Mouse (Mus musculus) hindbrain, postnatal 0 days (tissue): Measurements from ENCODE around the gene Micall1. TPM values are rescaled to one million over a fixed set of nuclear protein-coding genes. Genes with fewer than 3 reads are reported as not detected.
A peak's percentile ranks its signal among the peaks of the same experiment; 100 is the strongest.

Source experiments
- ATAC-seq: fragments of 200-750 bp; cut with Nextera tagmentation; 2 replicates; pipeline ENCODE4 v1.8.0; 2017; ENCODE audit warnings: mild to moderate bottlenecking, moderate TSS enrichment, moderate library complexity
- DNase-seq: peaks from one replicate; pipeline ENCODE4 v3.0.0-alpha.2; 2015; ENCODE audit warnings: low spot score
- H3K27ac ChIP-seq: fragments of 300-500 bp; sonication (generic); 2 replicates; pipeline ENCODE4 v1.5.1; 2014; ENCODE audit warnings: mild to moderate bottlenecking
- H3K27me3 ChIP-seq: fragments of 300-500 bp; sonication (generic); 2 replicates; pipeline ENCODE4 v1.6.1; 2014; ENCODE audit warnings: low read length, mixed read lengths; ENCODE audit not compliant: insufficient read depth
- H3K36me3 ChIP-seq: fragments of 300-500 bp; sonication (generic); 2 replicates; pipeline ENCODE4 v1.6.1; 2014; ENCODE audit warnings: low read length, mixed read lengths; ENCODE audit not compliant: insufficient read depth
- H3K4me1 ChIP-seq: fragments of 300-500 bp; sonication (generic); 2 replicates; pipeline ENCODE4 v1.6.1; 2014; ENCODE audit warnings: antibody characterized with exemption, low read length, mixed read lengths; ENCODE audit not compliant: insufficient read depth
- H3K4me2 ChIP-seq: fragments of 300-500 bp; sonication (generic); 2 replicates; pipeline ENCODE4 v1.6.1; 2014; ENCODE audit warnings: low read depth, mild to moderate bottlenecking, low read length, moderate library complexity, mixed read lengths
- H3K4me3 ChIP-seq: fragments of 300-500 bp; sonication (generic); 2 replicates; pipeline ENCODE4 v1.5.1; 2014; ENCODE audit warnings: low read length
- H3K9ac ChIP-seq: fragments of 300-500 bp; sonication (generic); replicated peaks from 2 replicates; pipeline ENCODE4 v1.6.1; 2014; ENCODE audit warnings: mild to moderate bottlenecking, low read length, moderate library complexity, mixed read lengths
- H3K9me3 ChIP-seq: fragments of 300-500 bp; sonication (generic); 2 replicates; pipeline ENCODE4 v1.6.1; 2016; ENCODE audit warnings: low read length, mixed read lengths
- CTCF ChIP-seq: IDR thresholded peaks from 2 replicates; pipeline ENCODE4 v1.5.1; 2016; ENCODE audit warnings: antibody characterized with exemption, control low read depth, low read depth
- WGBS: fragments of 180-500 bp; shearing (Covaris S2); extraction: QIAGEN DNeasy Blood & Tissue Kit; methylation state at CpG from one replicate; pipeline ENCODE4 v1.1.7; 2014; 5-methylcytosine and 5-hydroxymethylcytosine counted together
- polyA plus RNA-seq: library from polyadenylated mRNA; unstranded; fragments of >200 nt; fragmentation: Nextera tagmentation; extraction: Ambion mirVana; gene quantifications from 2 replicates; pipeline ENCODE4 v1.2.1, GENCODE M21; 2015
- total RNA-seq: library from RNA; depleted of rRNA; stranded (reverse); fragments of >200 nt; gene quantifications from 2 replicates; pipeline ENCODE4 v1.2.3, GENCODE M21; 2014

The Micall1 gene
- total and polyA plus RNA-seq, 2 experiments from 2014 or later: 9.5 to 36.4 TPM

DNA sequence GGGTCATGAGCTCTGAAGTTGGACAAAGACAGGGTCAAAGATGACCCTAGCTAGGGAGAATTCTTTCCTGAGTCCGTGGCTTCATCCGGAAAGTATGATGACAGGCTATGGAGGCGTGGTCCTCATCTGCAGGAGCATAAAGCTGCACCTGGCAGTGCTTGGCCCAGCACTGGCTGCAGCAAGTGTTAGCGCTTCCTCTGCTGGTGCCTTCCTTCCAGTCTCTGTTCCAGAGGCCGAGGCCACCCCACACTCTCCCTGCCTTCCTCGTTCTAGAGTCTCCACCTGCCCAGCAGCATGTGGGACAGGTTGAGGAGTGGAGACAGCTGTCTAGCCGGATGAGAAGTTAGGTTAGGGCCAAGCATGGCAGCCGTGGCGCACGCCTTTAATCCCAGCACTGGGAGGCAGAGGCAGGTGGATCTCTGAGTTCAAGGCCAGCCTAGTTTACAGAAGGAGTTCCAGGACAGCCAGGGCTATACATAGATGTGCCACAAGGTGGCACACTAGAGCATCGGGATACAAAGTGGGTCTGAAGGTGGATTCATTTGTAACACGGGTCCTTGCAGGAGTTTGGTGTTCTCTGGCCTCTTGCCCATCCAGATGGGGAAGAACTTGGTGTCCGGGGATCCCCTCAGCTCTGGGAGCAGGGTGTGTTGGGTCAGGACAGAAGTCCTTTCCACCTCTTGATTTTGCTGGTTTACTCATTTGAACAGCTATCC lies 17.7 kb downstream of the Micall1 start:
- H3K36me3 ChIP-seq: peaks cover 47% of the 10 kb centered on the region
- 83% methylated on average over 13 of the region's 13 CpGs for WGBS
- no peak overlapping the region for H3K27ac ChIP-seq
- ATAC-seq (no peak), DNase-seq (peak; percentile 46)
- H3K27me3 ChIP-seq: no peaks in the 10 kb centered on the region
- H3K9me3 ChIP-seq: no peaks in the 10 kb centered on the region
- TF ChIP-seq CTCF: peak; percentile 78
- no peak overlapping the region for H3K4me2 ChIP-seq
- H3K4me1 ChIP-seq: no peaks in the 10 kb centered on the region
- H3K4me3 ChIP-seq: no peak overlapping the region
- no peak overlapping the region for H3K9ac ChIP-seq

DNA sequence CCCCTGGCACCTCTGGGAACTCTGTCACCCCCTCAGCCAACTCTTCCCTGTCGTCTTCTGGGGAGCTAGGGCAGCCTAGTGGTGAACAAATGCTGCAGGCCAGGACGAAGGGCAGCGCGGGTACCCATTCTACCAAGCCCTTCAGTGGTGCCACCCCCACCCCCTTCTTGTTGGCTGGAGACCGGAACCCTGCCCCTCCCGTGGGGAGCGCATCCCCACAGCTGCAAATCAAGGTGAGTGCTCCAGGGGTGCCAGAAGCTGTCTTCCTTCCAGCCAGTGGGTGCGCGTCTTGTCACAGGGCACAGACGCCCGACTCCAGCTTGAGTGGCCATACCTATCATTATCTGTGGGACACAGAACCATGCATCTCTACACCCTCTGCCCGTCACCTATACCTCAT lies 18.4 kb downstream of the Micall1 start:
- Histone ChIP-seq H3K9me3 (no peaks in the 10 kb centered on the region), H3K4me1 (no peaks in the 10 kb centered on the region), H3K27ac (no peak overlapping the region), H3K4me2 (no peak overlapping the region), H3K27me3 (no peaks in the 10 kb centered on the region), H3K36me3 (peaks cover 48% of the 10 kb centered on the region), H3K4me3 (no peak overlapping the region), H3K9ac (no peak overlapping the region)
- ATAC-seq (no peak), DNase-seq (no peak)
- TF ChIP-seq CTCF: no peak
- 93% methylated on average over 12 of the region's 12 CpGs for WGBS

DNA sequence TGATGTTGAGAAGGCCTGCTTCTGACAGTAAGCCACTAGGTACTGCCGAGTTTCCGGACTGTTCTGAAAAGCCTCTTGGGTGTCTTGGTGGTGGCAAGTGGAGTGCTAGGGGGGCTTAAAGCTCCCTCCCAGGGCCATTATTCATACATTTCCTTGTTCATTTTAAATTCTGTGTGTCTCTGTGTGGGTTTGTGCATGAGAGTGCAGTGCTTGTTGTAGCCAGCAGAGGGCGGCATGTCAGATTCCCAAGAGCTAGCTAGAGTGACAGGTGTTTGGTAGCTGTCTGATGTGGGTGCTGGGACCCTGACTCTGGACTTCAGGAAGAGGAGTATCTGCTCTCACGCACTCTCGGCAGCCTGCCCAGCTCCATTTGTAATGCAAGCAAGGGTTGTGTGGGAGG lies 19.5 kb downstream of the Micall1 start:
- H3K36me3 ChIP-seq: peaks cover 48% of the 10 kb centered on the region
- ATAC-seq (no peak), DNase-seq (no peak)
- H3K9me3 ChIP-seq: no peaks in the 10 kb centered on the region
- TF ChIP-seq CTCF: peak; percentile 64
- no peaks in the 10 kb centered on the region for H3K27me3 ChIP-seq
- no peak overlapping the region for H3K4me2 ChIP-seq
- H3K4me3 ChIP-seq: no peak overlapping the region
- WGBS: 96% methylated on average over 5 of the region's 5 CpGs
- H3K27ac ChIP-seq: no peak overlapping the region
- H3K4me1 ChIP-seq: no peaks in the 10 kb centered on the region
- H3K9ac ChIP-seq: no peak overlapping the region

DNA sequence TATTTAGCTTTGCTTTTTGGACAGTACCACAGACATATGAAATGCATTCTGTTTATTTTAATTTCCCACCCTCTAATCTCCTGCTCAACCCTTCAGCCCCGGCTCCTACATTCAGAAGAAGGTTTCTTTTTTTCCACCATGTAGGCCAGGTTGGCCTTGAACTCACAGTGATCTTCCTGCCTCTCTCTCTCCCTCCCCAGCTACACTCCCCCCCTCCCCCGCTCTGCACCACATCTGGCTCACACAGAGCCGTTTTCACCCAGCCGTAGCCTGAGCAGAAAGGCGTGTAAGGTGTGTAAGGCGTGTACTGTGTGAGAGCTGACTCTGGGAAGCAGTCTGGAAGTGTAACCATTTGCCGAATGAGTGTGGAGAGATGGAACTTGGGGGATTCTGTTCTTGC lies 20.6 kb downstream of the Micall1 start:
- H3K36me3 ChIP-seq: peaks cover 58% of the 10 kb centered on the region
- no peak overlapping the region for H3K27ac ChIP-seq
- no peaks in the 10 kb centered on the region for H3K4me1 ChIP-seq
- H3K9me3 ChIP-seq: no peaks in the 10 kb centered on the region
- H3K9ac ChIP-seq: no peak overlapping the region
- H3K4me3 ChIP-seq: no peak overlapping the region
- no peak for TF ChIP-seq CTCF
- ATAC-seq (no peak), DNase-seq (no peak)
- WGBS: 86% methylated on average over 7 of the region's 7 CpGs
- no peak overlapping the region for H3K4me2 ChIP-seq
- no peaks in the 10 kb centered on the region for H3K27me3 ChIP-seq

DNA sequence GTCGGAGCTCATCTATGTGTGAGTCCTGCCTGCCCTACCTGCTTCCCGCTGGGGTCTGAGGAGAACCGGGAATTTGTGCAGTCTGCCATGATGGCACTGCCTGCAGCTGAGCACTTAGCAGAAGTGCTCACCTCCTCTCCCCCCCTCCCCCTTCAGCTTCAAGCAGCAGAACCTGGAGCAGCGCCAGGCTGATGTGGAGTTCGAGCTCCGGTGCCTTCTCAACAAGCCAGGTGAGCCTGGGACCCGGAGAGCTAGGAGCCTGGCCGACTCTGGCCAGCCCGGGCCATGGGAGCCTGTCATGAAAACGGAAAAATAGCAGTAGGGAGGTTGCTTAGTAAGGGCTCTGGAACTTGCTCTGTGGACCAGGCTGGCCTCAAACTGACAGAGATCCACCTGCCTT lies 22.1 kb downstream of the Micall1 start:
- 83% methylated on average over 10 of the region's 10 CpGs for WGBS
- Histone ChIP-seq H3K9me3 (no peaks in the 10 kb centered on the region), H3K4me2 (no peak overlapping the region), H3K27ac (no peak overlapping the region), H3K36me3 (peaks cover 57% of the 10 kb centered on the region), H3K9ac (no peak overlapping the region), H3K27me3 (no peaks in the 10 kb centered on the region), H3K4me1 (no peaks in the 10 kb centered on the region), H3K4me3 (no peak overlapping the region)
- DNase-seq (no peak), ATAC-seq (no peak)
- TF ChIP-seq CTCF: no peak

DNA sequence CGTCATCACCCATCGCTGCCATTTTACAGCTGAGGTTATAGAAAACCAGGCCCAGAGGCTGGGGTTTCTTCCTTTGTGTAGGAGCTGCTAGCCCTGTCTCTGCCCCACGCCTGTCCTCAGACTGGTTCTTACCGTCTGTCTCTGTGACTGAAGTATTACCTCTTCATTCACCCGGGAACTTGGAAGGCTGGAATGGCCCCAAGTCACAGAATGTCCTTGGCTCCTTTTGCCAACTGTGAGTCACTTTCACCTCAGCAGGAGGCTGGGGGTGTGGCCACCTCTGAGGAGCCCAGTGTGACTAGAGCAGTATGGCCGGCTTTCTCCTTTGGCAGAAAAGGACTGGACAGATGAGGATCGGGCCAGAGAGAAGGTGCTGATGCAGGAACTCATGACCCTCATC lies 22.7 kb downstream of the Micall1 start:
- no peak for ATAC-seq
- Histone ChIP-seq H3K27me3 (no peaks in the 10 kb centered on the region), H3K27ac (no peak overlapping the region), H3K36me3 (peaks cover 51% of the 10 kb centered on the region), H3K4me3 (no peak overlapping the region), H3K4me2 (no peak overlapping the region), H3K9me3 (no peaks in the 10 kb centered on the region), H3K4me1 (no peaks in the 10 kb centered on the region), H3K9ac (no peak overlapping the region)
- 57% methylated on average over 7 of the region's 7 CpGs for WGBS
- no peak for TF ChIP-seq CTCF
- peak; percentile 38 for DNase-seq

DNA sequence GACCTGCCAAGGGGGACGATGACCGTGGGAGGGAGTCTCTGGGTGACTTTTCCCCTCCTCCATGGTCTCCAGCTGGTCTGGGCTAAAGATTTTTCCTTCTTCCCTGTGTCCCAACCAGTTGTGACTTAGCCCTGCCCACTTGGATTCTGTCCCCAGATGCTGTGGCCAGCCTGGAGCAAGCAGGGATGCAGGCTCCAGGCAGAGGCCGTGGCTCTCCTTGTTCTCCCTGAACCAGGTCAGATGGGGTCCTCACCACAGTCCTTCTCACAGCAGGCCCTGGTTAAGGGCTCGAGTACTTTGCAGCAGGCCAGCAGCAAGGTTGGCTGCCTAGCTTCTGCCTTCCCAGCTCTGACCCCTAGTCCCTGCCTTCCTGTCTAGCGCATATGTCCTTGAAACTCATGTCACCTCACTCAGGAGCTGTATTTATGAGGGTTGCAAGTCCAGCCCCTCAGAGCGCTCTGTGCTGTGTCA lies 24.5 kb downstream of the Micall1 start:
- peaks cover 35% of the 10 kb centered on the region for H3K36me3 ChIP-seq
- DNase-seq: no peak
- 78% methylated on average over 6 of the region's 6 CpGs for WGBS
- no peaks in the 10 kb centered on the region for H3K27me3 ChIP-seq
- no peak overlapping the region for H3K4me3 ChIP-seq
- H3K4me2 ChIP-seq: no peak overlapping the region
- H3K27ac ChIP-seq: no peak overlapping the region
- H3K9me3 ChIP-seq: no peaks in the 10 kb centered on the region
- H3K4me1 ChIP-seq: no peaks in the 10 kb centered on the region
- ATAC-seq: no peak
- no peak overlapping the region for H3K9ac ChIP-seq
- no peak for TF ChIP-seq CTCF
